Mouse (Mus musculus) c-Kit-positive CD71-negative TER-119-negative erythroid progenitor cells, embryonic 14.5 days (primary cell): Measurements from ENCODE around the gene Cyfip1.
"Not testable (repeated sequence)": the region's sequence is repeated elsewhere in the genome, so short reads cannot be mapped to it uniquely, and the experiment has no call there.

ENCODE experiments used
- DNase-seq: peaks from one replicate; pipeline ENCODE4 v3.0.0-alpha.2; 2013; ENCODE audit warnings: low read depth

Cyfip1 gene

DNA sequence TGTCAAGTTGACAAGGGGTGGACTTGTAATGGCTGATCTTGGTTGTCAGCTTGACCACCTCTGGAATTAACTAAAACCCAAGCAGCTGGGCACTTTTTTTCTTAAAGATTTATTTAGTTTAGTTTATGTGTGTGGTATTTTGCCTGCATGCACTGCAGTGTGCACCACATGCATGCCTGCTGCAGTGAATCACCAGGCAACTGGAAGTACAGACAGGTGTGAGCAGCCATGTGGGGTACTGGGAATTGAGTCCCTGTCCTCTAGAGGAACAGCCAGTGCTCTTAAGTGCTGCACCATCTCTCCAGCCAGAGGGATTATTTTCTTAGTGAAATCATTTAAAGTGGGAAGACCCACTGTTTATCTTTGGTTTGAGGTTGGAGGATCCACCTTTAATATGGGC, 23.5 kb downstream of the Cyfip1 start:
- DNase-seq = no peak

DNA sequence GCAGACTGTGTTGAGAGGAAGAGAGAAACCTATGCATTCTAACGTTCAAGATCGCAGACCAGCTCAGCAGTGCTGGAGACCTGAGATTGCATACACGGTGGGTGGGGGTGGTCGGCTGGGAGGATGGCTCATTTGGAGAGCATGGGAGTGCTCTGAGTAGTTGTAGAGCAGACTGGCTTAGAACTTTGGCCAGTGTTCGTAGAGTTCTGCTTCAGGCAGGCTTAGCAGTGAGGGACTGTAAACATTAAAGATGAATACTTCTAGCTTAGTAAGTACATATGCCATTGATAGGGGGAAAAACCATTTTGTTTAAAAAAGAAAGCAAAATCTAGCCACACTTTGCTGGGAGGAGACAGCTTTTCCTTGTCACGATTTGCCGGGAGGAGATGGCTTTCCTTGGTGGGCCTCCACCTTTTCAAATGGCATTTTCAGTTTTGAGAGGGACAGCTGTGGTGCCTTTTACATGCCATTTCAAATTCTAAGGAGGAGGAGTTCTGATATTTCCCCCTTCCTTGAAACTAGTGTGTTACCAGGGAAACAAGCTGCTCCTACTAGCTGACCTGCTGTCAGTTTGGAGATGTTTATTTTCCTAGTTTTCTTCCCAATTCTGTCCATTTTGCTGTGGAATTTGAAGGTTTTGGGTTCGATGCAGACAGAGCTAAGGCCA, 24.3 kb downstream of the Cyfip1 start:
- no peak for DNase-seq

DNA sequence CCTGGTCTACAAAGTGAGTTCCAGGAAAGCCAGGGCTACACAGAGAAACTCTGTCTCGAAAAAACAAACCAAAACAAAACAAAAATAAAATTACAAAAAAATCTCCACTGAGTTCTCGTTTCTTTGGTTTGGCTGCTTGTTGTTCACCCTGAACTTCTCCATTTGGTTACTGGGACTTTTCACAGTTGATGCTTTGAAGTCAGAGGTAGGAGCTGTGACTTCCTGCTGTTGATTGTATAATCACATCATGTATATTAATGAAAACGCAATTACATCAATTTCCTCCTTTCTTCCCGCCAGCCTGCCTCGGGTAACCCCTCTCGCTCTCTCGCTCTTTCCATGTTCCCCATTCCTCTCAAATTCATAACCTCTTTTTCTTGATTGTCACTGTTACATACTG, 26.7 kb downstream of the Cyfip1 start:
- no peak for DNase-seq

DNA sequence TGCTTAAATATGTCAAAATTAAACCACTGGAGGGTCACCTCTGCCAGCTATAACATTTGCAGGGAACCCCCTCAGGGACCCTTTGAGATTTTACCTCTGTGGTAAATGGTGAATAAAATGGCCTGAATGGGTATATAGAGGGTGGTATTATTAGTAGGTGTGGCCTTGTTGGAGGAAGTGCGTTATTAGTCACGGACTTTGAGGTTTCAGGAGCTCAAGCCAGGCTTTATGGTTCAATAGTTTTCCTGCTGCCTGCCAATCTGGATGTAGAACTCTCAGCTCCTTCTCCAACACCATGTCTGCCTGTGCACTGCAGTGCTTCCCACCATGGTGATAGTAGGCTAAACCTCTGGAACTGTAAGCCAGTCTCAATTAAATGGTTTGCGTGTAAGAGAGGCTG, 27.7 kb downstream of the Cyfip1 start:
- DNase-seq = no peak

DNA sequence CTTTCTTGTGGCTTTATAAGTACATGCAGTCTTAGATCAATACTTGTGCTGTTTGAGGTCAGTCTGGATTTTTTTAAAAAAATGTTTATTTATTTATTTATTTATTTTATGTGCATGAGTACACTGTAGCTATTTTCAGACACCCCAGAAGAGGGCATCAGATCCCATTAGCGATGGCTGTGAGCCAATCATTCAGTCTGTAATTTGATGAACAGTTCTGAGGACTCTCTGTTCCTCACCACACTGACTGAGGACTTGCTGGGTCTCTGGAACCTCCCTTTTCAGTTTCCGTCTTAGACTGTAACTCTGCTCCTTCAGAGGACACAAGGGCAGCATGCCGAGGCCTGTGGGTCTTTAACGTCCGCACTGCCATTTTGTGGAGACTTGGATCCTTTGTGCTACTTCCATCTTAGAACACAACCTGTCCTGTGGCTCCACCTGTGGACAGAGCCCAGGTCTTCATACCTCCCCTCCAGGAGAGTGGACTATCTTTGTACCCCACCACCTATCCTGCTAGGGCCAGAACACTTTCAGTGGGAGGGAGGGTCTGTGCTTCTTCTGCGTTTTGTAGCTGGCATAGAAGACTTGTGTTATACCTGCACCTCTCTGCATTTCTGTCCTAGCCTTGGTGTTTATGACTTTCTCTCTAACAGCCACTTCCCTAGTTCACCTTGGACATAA, 28.9 kb downstream of the Cyfip1 start:
- DNase-seq = no peak

- no peak for DNase-seq
Observed at GRCm38 (mm10) chr7:55871476-55871875, 29.9 kb downstream of the Cyfip1 start.

GRCm38 (mm10) chr7:55874703-55875102, 33.2 kb downstream of the Cyfip1 start:
- no peak for DNase-seq

- no peak for DNase-seq
Observed at GRCm38 (mm10) chr7:55877721-55878120, 36.2 kb downstream of the Cyfip1 start.

- DNase-seq = no peak
Observed at GRCm38 (mm10) chr7:55880882-55881281, 39.3 kb downstream of the Cyfip1 start.

DNA sequence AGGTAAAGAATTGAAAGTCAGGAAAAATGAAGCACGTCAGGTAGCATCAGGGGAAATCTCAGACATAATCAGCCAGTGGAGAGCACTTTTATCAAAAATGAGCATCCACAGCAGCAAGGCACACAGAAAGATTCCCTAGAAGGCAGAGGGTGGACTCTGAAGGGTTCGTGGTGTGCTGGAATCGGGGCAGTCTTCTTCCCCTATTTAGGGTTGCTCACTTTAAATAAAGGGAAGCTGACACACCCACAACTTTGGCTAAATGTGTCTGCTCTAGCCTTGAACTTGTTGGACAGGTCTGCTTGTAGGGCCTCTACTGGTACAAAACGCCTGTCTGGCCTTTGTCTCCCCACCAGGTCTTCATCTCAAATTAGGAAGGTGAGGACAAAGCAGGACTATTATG, 47.1 kb downstream of the Cyfip1 start:
- no peak for DNase-seq

GRCm38 (mm10) chr7:55889996-55890395, 48.5 kb downstream of the Cyfip1 start:
- DNase-seq = no peak

GRCm38 (mm10) chr7:55890731-55891130, 49.2 kb downstream of the Cyfip1 start:
- no peak for DNase-seq

DNA sequence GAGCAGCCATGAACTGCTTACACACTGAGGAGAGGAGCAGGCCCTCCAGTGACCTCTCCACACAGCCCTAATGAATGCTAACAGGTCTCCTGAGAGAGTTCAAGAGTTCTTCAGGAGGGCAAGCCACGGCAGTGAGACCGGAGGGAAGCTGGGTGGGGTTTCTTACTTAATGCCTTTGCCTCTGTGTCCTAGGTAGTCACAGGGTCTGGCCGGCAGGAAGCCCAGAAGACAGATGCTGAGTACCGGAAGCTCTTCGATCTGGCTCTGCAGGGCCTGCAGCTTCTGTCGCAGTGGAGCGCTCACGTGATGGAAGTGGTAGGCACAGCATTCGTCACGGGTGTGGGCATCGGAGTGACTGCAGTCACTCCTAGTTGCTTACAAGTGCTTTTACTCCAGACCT, 50.3 kb downstream of the Cyfip1 start:
- DNase-seq = no peak

GRCm38 (mm10) chr7:55903766-55904165, 62.2 kb downstream of the Cyfip1 start:
- no peak for DNase-seq

GRCm38 (mm10) chr7:55905449-55905848, 63.9 kb downstream of the Cyfip1 start:
- DNase-seq = no peak

- no peak for DNase-seq
Observed at GRCm38 (mm10) chr7:55909519-55909918, 68.0 kb downstream of the Cyfip1 start.

DNA sequence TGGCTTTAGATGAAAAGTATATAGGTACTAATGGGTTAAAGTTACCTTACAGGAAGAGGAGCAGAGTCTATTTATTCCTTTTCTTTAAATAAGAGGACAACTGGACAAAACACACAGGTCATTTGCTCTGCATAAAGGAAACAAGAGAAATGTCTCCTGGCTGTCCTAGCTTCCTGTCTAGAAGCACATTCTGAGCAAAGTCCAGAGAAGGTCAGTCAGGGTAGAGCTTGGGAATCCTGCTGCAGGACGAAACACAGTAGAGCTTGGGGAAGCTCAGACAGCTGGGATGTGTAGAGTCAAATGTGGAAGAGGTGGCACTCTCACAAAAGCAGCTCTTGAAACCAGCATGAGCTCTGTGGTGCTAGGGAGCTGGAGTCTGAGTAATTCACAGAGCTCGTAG, 68.8 kb downstream of the Cyfip1 start:
- no peak for DNase-seq

GRCm38 (mm10) chr7:55911371-55911770, 69.8 kb downstream of the Cyfip1 start:
- no peak for DNase-seq

DNA sequence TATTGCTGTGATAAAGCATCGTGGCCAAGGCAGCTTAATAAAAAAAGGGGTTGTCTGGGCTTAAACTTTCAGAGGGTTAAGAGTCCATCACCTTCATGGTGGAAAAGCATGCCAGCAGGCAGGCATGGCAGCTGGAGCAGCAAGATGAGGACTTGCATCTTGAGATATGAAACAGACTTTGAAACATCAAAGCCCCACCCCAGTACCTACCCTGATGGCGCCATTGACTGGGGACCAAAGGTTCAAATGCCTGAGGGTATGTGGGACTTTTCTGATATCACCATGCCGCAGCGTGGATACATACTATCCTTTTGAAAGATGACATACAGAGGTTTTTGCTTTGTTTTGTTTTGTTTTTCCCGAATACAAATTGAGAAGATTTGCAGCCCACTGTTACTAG, 70.6 kb downstream of the Cyfip1 start:
- no peak for DNase-seq

GRCm38 (mm10) chr7:55918365-55918764, 76.8 kb downstream of the Cyfip1 start:
- not testable (repeated sequence) for DNase-seq

- no peak for DNase-seq
Observed at GRCm38 (mm10) chr7:55927262-55927661, 85.7 kb downstream of the Cyfip1 start.

DNA sequence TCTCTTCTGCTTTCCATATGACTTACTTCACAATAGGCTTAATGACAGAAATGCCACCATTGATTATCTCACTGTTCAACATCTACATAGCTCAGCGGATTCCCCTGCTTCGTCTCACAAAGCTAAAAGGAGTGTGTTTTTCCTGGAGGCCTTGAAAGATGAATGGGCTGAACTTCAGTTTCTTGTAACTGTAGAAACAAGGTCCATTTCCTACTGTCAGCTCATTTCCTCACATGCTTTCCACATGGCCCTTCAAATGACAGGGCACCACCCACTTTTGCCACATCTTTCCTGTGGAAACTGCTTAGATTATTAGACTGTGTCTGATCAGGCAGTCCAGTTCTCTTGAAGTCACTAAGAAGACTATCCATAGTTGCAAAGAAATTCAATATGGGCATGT, 87.1 kb downstream of the Cyfip1 start:
- no peak for DNase-seq

DNA sequence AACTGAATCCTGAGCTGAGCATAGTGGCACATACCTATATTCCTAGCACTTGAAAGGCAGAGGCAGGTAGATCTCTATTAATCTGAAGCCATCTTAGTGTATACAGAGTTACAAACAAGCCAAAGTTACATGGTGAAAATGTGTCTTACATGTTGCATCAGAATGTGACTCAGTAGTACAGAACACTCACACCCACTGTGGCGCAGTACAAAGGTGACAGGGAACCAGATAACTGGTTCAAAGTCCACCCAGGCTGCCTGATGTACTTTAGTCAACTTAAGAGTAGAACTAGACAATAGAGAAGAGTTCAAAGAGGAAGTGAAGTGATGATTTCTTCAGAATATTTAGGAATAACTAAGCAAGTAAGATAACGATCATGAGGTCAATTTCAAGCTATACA, 93.5 kb downstream of the Cyfip1 start:
- DNase-seq = no peak

GRCm38 (mm10) chr7:55938341-55938740, 96.8 kb downstream of the Cyfip1 start:
- no peak for DNase-seq
